Mouse (Mus musculus) C2C12 (cell line): Measurements from ENCODE around the gene Bcr.

Experiments used
- CTCF ChIP-seq: IDR thresholded peaks from one replicate; pipeline ENCODE4 v1.5.1; 2011; ENCODE audit not compliant: control insufficient read depth, insufficient read depth, insufficient read length
- FOSL1 ChIP-seq: IDR thresholded peaks from one replicate; pipeline ENCODE4 v1.8.0; 2011; ENCODE audit warnings: mild to moderate bottlenecking, low read length; ENCODE audit not compliant: poor library complexity, insufficient read depth, severe bottlenecking
- MAX ChIP-seq: IDR thresholded peaks from one replicate; pipeline ENCODE4 v1.6.1; 2011; ENCODE audit warnings: mild to moderate bottlenecking, control low read depth
- MYOD1 ChIP-seq: IDR thresholded peaks from one replicate; pipeline ENCODE4 v1.6.1; 2011; ENCODE audit warnings: low read depth; ENCODE audit not compliant: control insufficient read depth, insufficient read length
- USF1 ChIP-seq: IDR thresholded peaks from one replicate; pipeline ENCODE4 v1.6.1; 2011; ENCODE audit warnings: low read depth, mild to moderate bottlenecking, control low read depth, moderate library complexity

- no peak for TF ChIP-seq MYOD1
- no peak for TF ChIP-seq CTCF
- no peak for TF ChIP-seq FOSL1
- no peak for TF ChIP-seq USF1
- no peak for TF ChIP-seq MAX
Measured at GRCm38 (mm10) chr10:75112405-75112804, 52.0 kb downstream of the Bcr start.
